Mouse (Mus musculus): ENCODE measurements around the gene Lrrc8a.

Gene Lrrc8a

DNA sequence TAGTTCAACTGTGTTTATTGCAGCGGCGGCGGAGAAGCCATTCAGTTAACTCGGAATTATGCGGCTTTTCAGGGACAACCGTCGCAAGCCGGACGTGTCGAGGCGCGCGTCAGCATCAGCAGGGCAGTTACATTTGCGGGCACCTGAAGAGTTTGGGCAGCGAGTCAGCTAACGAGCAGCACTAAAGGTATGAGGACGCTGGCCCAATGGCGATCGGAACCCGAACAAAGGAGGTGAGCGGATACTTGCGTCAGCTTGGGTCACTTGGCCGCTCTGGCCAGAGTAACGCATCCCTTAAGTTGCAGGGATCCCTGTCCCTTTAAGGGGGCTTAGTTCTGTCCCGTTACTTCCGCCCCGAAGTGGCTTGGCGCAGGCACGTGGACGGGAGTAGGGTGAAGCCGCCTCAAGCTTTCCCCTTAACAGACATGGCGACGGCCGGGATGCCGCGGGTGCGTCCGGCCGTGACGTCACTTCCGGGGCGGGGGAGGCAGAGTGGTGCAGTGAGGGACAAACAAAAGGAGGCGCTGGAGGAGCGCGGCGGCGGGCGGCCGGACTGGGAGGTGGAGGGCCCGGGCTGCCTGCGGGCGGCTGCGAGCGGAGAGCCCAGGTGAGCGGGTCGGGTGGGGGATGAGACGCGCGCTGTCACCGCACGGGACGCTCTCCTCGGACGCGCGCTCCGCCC lies at the start of gene Lrrc8a:
Lrrc8a (plus strand) TSS at position 517 of the 682 bp plus-strand sequence.
- DNase-seq, result peak; percentile 100

DNA sequence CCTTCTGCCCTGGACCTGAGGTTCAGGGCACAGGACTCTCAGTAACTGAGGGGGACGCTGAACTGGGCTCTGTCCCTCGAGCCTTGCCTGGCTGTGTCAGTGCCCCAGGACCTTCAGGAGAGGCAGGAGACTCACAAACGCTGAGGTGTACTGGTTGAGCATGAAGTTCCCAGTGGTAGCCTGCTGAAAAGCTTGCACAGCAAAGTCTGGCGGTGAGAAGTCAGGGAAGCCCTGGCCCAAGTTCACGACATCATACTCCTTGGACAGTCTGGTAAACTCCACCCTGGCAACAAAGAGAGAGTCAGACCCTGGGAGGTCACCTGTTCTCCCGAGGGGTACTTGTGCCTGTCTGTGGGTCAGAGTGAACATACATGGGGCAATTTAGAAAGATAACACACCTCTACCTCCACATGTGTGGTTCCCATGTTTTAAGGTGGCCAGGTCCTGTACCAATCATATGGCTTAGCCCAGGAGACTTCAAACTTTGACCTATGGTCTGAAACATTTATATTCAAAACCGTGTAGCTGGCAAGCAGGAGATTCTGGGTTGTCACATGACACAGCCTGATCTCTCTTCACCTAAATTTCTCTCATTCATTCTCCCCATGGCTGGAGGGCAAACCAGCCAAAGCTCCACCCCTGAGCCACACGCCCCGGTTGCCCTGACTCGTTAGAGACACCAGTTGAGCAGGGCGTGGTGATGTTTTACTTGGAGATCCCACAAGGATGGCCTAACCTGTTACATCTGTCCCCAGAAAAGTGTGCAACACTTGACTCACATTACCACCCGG lies 45.5 kb upstream of the Lrrc8a start:
- DNase-seq, result no peak

DNA sequence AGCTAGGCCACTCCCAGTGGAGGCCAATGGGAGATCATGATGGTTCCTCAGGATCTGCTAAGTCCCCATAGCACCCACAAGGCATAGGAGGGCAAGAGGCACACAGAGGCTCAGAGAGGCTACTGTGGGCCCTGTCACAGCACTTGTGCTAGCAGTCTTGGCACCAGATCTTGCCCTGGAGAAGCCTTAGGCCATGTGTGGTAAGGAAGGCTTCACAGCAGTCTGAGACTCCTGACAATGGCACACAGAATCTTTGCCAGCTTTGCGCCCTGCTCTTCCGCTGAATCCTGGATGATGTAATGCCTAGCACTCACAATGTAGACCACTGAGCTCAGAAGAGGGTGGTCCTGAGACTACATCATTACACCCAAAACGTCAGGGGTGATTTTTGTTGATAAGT lies 42.9 kb upstream of the Lrrc8a start:
- no peak for DNase-seq

DNA sequence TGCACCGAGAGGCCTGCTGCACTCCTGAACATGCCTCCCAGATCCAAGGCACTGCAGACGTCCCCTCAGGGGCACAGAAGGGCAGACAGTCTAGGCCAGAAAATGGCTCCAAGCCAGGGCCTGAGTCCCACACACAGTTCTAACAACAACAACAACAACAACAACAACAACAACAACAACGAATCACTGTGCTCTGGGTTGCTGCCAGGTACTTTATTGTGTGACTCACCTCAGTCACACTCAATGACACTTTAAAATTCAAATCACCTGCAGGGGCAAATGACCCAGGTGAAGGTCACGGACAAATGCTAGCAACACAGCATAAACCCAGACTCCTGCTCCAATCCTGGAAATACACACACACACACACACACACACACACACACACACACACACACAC lies 39.5 kb upstream of the Lrrc8a start:
- DNase-seq, result no peak

DNA sequence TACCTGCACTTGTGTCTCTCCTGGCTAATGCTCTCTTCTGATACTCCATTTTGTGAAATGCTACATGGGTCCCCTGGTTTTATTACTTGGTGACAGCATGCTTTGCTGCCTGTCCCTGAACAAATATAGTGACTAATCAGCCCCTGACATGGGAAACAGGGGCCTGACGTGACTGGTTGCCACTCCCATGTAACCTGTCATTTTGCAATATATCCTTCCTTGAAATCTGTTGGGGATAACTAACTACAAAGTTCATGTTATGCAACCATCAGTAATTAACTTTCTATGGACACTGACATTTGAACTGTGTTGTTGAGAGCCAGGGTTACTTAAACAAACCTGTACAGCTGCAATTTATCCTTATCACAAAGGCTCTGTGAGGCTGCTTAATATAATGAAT lies 37.5 kb upstream of the Lrrc8a start:
- peak; percentile 57 for DNase-seq

DNA sequence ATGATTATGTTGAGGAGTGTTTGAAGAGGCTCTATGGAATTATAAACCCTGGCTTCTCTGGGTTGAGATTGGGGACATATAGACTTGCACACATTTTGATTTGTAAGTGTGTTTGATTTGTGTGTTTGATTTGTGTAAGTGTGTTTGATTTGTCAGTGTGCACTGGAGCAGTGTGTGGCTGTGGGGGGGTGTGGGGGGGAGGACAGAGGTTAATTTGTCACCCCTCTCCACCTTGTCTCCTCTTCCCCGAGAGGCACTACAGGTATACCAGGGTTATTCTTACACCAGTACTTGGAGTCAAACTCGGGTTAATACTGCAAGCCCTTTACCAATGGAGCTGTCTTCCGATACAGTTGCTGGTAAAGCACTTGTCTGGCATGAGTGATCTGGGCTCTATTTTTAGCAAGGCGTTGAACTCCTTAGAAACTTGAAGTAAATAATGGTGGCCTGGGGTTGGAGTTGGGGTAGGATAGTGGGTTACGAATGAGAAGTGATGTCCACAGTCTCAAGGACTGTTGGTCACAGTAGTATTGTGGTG lies 37.1 kb upstream of the Lrrc8a start:
- DNase-seq, result no peak

DNA sequence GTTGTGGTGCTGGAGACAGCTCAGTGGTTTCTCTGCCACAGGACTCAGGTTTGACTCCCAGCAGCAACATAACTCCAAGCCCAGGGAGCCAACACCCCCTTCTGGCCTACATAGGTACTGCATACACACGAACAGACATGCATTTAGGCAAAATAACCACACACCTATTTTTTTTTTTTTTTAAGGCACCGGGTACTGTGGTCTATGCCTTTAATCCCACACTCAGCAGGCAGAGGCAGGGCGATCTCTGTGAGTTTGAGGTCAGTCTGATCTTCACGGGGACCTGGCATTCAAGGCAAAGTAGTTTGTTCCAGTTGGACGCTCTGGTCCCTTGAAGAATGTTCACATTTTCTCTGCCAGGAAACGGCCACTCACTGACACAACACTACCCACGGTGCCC lies 34.1 kb upstream of the Lrrc8a start:
- peak; percentile 51 for DNase-seq

DNA sequence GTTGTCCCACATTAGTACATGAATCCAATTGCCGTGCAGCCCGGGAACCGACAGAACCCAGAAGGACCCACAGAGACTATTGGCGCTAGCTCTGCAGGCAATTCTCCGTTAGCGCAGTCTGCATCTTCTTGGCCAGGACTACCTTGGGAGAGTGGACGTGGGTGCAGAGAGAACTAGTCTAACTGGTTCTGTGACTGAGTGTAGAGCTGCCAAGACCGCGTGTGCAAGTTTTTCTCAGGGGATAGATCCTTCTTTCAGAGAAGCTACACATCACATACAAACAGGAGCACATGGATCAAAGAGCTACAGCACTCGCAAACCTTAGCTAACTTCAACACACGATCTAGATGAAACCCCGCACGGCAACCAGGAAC lies 32.3 kb upstream of the Lrrc8a start:
- peak; percentile 68 for DNase-seq

DNA sequence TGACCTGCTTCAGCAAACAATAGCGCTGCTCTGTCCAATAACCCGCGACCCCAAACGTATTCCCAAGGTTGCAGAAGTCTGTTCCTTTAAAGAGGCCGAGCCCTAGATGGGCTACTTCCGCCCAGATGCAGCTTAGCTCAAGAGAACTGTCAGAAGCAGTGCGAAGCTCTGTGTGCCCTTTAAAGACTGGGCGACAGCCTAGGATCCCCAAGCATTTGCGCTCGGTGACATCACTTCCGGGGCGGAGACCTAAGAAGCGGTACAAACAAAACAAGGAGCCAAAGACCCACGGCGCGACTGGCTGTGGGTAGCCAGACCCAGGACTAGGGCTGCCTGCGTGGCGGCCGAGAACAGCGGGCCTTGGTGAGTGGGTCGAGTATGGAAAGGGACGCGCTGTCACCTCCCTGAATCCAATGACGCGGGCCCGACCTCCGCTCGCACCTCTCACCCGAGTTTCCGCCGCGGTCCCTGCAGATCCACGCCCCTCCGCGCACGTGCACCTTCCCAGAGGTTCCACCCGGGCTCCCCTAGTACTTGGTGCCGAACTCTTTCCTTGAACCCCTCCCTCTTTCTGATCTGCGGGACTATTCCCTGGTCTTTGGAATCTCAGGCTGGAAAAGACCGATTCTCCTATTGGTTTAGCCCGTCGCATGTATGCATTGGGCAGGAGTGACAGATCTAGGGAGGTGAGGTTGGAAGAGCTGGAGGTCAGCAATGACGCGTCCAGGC lies 31.7 kb upstream of the Lrrc8a start, which contains the start of gene Kyat1:
Kyat1 (minus strand) TSS at position 219 of the 729 bp plus-strand sequence.
- peak; percentile 99 for DNase-seq

DNA sequence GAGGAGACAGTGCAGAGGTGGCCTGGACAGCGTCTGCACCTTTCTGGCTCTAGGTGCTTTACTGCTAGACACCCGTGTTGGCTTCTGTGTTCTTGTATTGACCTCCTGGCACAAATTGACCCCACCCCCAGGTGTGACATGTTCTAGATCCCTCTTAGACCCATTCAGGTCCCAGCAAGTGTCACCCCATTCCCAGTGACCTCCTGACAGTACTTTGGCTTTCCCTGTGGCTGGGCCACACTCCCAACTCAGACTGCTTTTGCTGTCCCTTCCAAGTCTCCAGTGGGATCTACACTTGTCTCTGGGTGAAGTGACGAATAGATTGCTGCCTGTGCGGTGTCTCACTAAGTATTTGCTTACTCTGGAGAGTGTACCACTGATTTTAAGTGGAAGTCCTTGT lies 30.1 kb upstream of the Lrrc8a start:
- DNase-seq, result no peak

DNA sequence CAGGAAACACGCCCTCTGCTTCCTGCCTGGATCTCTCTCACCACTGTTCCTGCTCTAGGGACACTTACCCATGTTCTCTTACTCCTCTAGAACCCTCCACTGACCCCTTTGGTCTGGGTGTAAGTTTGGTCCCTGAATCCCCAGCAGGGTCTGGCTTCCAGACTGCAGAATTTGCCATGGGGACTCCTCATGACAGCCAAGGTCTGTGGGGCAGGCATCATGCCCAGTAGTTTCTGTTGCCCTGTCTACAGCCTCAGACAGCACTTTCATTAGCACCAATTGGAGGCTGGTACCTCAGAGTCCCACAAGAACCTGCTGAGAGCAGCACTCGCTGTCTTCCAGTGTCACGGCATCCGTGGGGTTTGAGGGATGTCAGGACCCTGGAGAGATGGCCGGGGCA lies 29.6 kb upstream of the Lrrc8a start:
- DNase-seq, result no peak

DNA sequence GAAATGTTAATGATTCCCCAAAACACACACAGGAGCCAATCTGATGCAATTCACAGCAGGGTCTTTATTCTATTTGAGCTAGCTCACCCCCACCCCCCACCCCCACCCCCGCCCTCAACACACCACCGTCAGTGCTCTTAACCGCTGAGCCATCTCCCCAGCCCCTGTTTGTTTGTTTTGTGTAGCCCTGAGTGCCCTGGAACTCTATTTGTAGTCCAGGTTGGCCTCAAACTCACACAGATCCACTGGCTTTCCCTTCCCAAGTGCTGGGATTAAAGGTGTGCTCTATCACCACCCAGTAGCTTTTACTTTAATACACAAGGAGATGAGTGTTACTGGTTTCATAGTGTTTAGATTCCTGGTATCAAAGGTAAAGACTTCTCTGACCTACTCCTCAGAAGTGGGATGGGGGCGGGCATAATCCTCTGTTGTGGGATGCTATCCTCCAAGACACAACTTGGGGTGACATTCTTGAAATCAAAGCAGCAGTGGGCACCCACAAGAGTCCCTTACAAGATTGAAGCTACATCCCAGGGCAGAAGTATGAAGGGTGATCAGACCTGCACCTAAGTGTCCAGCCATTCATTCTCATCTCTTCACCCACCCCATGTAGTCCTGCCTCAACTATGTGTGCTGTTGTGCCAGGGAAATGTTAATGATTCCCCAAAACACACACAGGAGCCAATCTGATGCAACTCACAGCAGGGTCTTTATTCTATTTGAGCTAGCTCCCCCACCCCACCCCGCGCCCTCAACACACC lies 25.9 kb upstream of the Lrrc8a start:
- no peak for DNase-seq

DNA sequence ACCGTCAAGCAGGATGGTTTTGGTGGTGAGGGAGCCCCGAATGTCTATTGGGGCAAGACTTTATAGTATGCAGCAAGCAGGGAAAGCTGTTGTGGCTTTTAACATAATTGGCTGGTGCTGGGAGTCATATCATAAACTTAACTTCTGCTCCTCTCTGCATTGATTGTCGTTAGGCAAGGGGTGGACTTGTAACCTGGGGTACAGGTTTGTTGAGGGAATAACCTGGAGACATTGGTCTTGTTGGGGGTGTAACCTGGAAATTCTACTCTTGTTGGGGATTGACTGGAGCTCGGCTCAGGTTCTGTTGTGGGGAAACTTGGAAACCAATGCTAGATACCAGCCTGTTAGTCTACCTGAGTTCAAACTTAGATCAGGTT lies 25.4 kb upstream of the Lrrc8a start:
- DNase-seq, result no peak

DNA sequence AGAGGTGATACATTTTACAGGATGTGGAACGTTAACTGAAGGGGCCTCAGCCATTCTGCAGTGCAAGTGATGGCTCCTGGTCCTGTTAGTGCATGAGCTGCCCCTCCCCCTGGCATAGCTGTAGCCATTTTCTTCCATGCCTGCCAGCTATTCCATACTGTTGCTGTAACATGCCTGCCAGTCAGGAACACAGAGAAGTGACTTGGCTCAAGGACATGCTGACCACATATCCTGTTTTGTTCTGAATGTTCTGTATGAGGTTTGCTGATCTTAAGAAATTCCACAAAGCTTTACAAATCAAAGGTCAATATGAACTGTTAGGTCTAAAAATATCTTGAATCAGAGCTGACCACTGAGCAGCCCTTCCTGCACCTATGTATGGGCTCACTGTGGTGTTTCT lies 24.6 kb upstream of the Lrrc8a start:
- peak; percentile 41 for DNase-seq

DNA sequence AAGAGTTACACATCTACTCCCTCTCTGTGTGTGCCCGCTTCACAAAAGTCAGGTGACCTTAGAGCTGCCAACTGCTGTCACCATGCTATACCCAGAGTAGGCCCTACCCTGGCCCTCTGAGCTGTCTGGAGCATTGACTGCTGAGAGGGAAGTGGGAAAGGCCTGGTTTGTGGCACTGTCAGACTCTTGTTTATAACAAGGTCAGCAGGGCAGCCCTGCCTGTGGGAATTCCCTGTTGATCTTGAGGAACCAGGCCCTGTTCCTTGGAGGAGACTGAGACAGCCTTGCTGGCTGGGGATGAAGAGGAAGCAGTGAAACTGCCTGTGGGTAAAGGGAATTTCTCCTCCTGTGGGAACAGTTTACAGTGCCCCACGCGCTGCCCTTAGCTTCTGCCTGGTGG lies 22.8 kb upstream of the Lrrc8a start:
- peak; percentile 72 for DNase-seq

DNA sequence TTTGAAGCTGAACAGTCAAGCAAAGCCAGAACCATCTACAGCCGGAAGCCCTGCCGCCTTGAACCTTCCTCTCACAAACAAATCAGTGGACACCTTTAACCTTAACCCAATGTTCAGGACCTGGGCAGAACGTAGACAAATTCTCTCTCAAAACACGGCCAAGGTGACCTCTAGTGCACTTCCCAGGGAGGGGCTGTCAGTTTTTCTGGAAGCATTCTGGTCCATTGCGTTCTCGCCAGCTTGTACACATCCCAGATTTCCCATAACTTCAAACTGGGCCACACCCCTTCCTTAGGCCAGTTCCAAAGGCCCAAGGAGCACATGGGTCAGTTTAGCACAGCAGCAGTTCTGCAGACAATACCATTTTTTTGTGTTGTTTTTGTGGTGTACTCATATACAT lies 22.0 kb upstream of the Lrrc8a start:
- peak; percentile 69 for DNase-seq

DNA sequence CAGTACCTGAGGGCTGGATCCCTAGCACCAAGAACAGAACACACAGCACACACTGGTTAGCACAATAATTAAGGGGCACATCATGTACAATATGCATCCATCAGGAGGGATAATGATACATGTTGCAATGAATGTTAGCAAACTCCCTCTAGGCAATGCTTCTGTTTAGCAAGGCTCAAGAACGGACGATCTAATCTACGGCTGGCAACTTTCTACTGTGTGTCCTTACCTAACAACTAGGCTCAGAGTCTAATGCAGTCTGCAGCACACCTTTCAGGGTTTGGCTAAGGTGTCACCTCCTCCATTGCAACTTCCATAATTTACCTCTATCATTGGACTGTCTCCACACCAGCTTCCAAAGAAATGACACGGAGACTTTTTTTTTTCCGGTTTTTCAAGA lies 21.2 kb upstream of the Lrrc8a start:
- no peak for DNase-seq

DNA sequence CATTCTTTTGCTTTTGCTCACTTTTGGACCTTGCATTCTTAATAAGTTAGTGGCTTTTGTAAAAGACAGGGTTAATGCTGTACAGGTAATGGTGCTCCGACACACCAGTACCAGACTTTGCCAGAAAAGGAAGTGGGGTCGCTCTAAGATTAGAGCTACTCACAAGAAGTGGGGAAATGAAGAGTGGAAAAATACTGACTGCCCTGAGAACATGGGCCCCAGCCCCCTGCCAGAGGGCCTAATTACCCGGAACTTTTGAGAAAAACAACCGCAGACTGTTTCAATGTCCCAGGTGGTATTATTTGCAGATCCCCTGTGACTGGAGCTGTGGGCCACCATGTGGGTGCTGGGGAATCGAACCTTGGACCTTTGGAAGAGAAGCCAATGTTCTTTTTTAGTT lies 1.9 kb upstream of the Lrrc8a start:
- DNase-seq, result no peak

DNA sequence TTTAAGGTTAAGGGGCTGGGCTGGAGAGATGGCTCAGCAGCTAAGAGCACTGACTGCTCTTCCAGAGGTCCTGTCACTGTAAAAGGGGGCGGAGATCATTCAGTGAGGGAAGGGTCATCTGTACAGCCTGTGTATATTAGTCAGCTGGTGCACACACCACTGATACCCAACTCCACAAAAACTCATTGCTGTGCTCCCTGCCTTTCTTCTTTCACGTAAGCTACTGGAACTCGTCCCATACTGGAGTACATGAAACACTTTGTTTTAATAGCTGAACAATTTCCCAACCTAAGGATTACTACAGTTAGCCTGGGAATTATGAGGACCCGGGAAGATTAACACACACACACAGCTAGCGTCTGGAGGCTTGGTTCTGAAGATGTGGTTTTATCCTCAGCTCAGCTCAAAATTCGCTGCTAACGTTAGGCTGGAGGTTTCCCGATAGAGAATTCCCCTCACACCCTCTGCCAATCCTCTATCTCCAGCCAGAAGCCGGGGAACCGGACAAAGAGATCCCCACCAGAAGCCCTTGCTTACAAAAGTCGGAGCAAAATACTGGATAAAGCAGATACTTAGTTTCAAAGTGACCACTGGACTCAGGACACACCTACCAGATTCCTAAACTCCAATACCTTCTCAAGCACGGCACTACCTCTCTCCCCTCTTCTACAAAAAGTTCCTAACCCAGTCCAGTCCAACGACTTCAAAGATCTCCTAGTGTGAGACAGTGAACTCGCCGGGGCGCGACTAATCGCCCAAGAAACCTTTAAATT lies 903 bp upstream of the Lrrc8a start:
- DNase-seq, result no peak

DNA sequence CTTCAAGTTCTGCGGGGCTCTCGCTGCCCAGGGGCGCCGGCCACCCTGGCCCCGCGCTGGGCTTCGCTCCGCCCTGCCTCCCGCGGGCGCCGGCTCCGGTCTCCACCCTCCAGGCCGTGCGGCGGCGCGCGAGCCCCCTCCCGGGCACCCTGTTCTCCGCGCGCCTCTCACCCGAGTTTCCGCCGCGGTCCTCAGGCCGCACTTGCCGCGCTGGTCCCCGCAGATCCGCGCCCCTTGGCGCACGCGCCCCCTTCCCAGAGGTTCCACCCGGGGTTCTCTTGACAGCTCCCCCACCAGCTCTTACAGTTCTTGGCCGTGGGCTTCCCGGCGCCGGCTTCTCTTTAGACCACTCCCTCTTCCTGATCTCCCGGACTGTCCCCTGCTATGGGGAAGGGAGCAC lies 366 bp downstream of the Lrrc8a start:
- DNase-seq, result peak; percentile 64

DNA sequence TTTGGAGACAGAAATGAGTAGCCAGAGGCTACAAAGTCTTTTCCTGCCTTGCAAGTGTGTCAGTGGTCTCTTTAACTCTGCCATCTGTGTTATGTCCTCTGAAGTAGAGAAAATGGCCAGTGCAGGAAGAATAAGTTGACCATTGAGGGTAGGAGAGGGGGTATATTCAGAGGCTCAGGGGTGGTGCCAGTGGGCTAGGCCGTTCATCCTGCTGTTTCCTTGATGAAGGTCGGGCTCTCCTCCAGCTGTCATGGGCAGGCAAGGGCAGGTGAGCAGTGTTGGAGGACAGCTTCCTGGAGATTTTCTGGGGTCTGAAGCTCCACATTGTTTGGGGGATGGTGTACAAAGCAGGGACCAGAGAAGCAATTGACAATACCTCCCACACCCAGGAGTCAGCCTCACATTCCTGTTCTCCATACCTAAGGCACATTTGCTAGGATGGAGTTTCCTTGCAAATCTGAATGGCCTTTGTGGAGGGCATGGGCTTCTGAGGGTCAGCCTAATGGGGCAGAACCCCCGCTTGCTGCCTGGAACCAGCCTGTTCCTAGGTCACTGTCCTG lies 1.5 kb downstream of the Lrrc8a start:
- DNase-seq, result no peak

DNA sequence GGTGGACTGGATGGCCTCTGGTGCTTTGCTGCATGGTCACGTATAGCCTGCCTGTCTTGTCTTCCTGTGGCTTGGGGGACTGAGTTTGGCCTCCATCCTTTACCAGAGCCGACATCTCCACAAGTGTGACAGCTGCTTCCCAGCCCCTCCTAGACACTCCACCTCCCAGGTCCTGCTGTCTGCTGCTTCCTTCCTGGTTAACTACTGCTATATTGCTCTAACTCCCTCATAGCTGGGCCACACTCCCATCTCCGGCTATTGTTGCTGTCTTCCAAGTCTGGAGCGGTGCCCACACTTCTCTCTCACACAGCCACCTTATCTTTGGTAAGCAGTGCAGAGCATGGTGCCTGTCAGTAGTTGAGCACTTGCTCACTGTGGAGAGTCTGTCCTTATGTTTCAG lies 2.3 kb downstream of the Lrrc8a start:
- peak; percentile 83 for DNase-seq

All from lung, postnatal 36 days (tissue).